ENCODE assay signal across 8 mouse cellular contexts in the genomic region with DNA sequence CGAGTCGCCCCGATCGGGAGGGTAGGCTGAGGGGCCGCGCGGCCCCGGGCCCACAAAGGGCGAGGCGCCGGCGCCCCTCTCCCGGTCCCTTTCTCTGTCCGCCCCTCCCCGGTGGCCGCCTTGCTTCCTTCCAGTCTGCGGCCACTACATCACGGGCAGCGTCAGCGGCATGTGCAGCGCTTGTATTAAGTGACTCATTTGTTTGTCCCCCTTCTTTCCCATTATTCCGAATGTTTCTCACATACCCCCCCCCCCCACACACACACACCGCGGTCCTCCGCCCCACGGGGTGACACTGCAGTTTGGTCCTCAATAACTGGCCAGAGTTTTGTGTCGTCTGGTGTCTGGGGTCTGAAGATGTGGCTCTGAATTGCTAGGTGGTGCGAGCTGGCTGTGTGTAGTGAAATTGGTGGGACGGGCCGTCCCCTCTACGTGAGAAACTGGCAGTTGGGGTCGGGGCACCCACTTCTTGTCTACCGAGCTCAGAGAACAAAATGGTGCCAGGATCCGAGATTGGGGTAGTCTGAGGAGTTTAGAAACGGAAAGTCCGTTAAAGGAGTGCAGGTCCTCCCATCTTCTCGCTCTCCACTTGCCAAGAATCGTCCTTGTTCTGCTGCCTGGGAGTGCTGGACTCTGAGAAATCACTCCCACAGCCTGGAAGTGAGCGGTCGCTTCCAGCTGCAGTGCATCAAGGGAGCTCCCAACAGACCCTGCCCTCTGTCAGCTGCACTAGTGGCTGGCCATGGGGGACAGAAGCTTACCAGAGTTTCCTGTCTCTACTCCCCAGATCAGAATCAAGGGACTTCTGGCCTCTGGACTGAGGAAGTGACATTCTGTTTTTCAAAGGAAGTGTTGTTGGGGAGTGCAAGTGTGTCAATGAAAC. TPM values are rescaled to one million over a fixed set of nuclear protein-coding genes. Genes with fewer than 3 reads are reported as not detected.
DNase-seq lines count a peak whose midpoint lies in the region; ATAC-seq and TF ChIP-seq lines count a peak whose summit lies in the region.

No protein-coding gene starts in this region.

- H3K27ac ChIP-seq in embryonic facial prominence, embryonic 10.5 days (replicated peaks): peak overlapping the region; percentile 94
- H3K27ac ChIP-seq in heart, adult 2 months: peak overlapping the region; percentile 97
- peak overlapping the region; percentile 73 for H3K27ac ChIP-seq in liver, adult 2 months (replicated peaks; ENCODE audit: insufficient read depth, low read depth, low read length)
- peak overlapping the region; percentile 89 for H3K27ac ChIP-seq in midbrain, postnatal 0 days (ENCODE audit: low read depth, low read length)

- no peaks in the 10 kb centered on the region; the same call in 1 of the 2 replicates for H3K27me3 ChIP-seq in embryonic facial prominence, embryonic 10.5 days (replicated peaks; ENCODE audit: low read depth, poor library complexity, severe bottlenecking)
- no peaks in the 10 kb centered on the region for H3K27me3 ChIP-seq in heart, adult 2 months (ENCODE audit: control insufficient read depth, insufficient read depth, low read length)
- no peaks in the 10 kb centered on the region; the same call in 1 of the 2 replicates for H3K27me3 ChIP-seq in liver, adult 2 months (ENCODE audit: control insufficient read depth, insufficient read depth, low read length)
- H3K27me3 ChIP-seq in midbrain, postnatal 0 days (ENCODE audit: insufficient read depth, low read length): no peaks in the 10 kb centered on the region
- H3K27me3 ChIP-seq in splenic B cell, adult 2 months (ENCODE audit: control insufficient read depth, insufficient read depth, low read length, poor library complexity, severe bottlenecking): no peaks in the 10 kb centered on the region; the same call in 1 of the 2 replicates

- no peaks in the 10 kb centered on the region for H3K9me3 ChIP-seq in embryonic facial prominence, embryonic 10.5 days
- no peaks in the 10 kb centered on the region for H3K9me3 ChIP-seq in midbrain, postnatal 0 days (ENCODE audit: low read length)

- WGBS in embryonic facial prominence, embryonic 10.5 days: under 1% methylated on average over 40 of the region's 40 CpGs
- WGBS in heart, adult 2 months: under 1% methylated on average over 40 of the region's 40 CpGs
- 5% methylated on average over 31 of the region's 40 CpGs for WGBS in liver, adult 2 months
- under 1% methylated on average over 38 of the region's 40 CpGs for WGBS in midbrain, postnatal 0 days

- DNase-seq in 3134 (ENCODE audit: extremely low read depth, insufficient read length, low spot score) (peak; percentile 68), R1 (ENCODE audit: low read depth, low spot score) (peak; percentile 22)
- peak; percentile 73 for DNase-seq in embryonic facial prominence, embryonic 10.5 days (ENCODE audit: low spot score)
- peak; percentile 81 to 87 for DNase-seq in heart, adult 2 months
- peak; percentile 74 for DNase-seq in kidney, adult 11 months
- DNase-seq in liver, adult 2 months (ENCODE audit: extremely low read depth, low read depth, low spot score): peak; percentile 48
- DNase-seq in midbrain, postnatal 0 days (ENCODE audit: low spot score): peak; percentile 65
- DNase-seq in splenic B cell, adult 2 months (ENCODE audit: low read depth, low spot score): peak; percentile 26

- peaks cover 30% of the 10 kb centered on the region for H3K4me1 ChIP-seq in embryonic facial prominence, embryonic 10.5 days
- H3K4me1 ChIP-seq in heart, adult 2 months (ENCODE audit: control insufficient read depth, insufficient read depth, low read length): peaks cover 13% of the 10 kb centered on the region
- H3K4me1 ChIP-seq in liver, adult 2 months (ENCODE audit: control insufficient read depth, insufficient read depth, low read length): peaks cover 10% of the 10 kb centered on the region; the same call in 1 of the 2 replicates
- H3K4me1 ChIP-seq in midbrain, postnatal 0 days (ENCODE audit: insufficient read depth, low read length): no peaks in the 10 kb centered on the region; the same call in 1 of the 2 replicates

- peak; percentile 48 for ATAC-seq in midbrain, postnatal 0 days (ENCODE audit: low FRiP score)

- TF ChIP-seq EP300 in heart, adult 2 months (IDR thresholded peaks at IDR 0.05; ENCODE audit: insufficient read depth, low read depth, low read length): peak; percentile 85

- H3K4me3 ChIP-seq in embryonic facial prominence, embryonic 10.5 days: peak overlapping the region; percentile 85
- H3K4me3 ChIP-seq in heart, adult 2 months: peak overlapping the region; percentile 82
- peak overlapping the region; percentile 70 for H3K4me3 ChIP-seq in liver, adult 2 months (ENCODE audit: insufficient read depth, low read depth, low read length)
- peak overlapping the region; percentile 97 for H3K4me3 ChIP-seq in midbrain, postnatal 0 days (ENCODE audit: low read depth, low read length)

- no peak for TF ChIP-seq CTCF in heart, adult 2 months (IDR thresholded peaks at IDR 0.05)
- no peak for TF ChIP-seq CTCF in liver, adult 2 months (IDR thresholded peaks at IDR 0.05; ENCODE audit: low read depth, low read length)
- TF ChIP-seq CTCF in midbrain, postnatal 0 days (IDR thresholded peaks at IDR 0.05): no peak

- peaks cover 2% of the 10 kb centered on the region; the same call in 1 of the 2 replicates for H3K79me2 ChIP-seq in heart, adult 2 months (replicated peaks; ENCODE audit: control insufficient read depth, insufficient read depth, low read length)
- H3K79me2 ChIP-seq in liver, adult 2 months (ENCODE audit: control insufficient read depth, insufficient read depth, low read length): no peaks in the 10 kb centered on the region

- H3K9ac ChIP-seq in heart, adult 2 months (ENCODE audit: low read depth, low read length): peak overlapping the region; percentile 100
- H3K9ac ChIP-seq in liver, adult 2 months (ENCODE audit: low read depth, low read length): peak overlapping the region; percentile 90
- peak overlapping the region; percentile 91 for H3K9ac ChIP-seq in midbrain, postnatal 0 days (replicated peaks; ENCODE audit: low read length, poor library complexity, severe bottlenecking)

- H3K36me3 ChIP-seq in embryonic facial prominence, embryonic 10.5 days (replicated peaks): no peaks in the 10 kb centered on the region
- peaks cover 6% of the 10 kb centered on the region for H3K36me3 ChIP-seq in heart, adult 2 months (ENCODE audit: control insufficient read depth, insufficient read depth, low read length)
- H3K36me3 ChIP-seq in liver, adult 2 months (ENCODE audit: control insufficient read depth, insufficient read depth, low read length): no peaks in the 10 kb centered on the region
- no peaks in the 10 kb centered on the region for H3K36me3 ChIP-seq in midbrain, postnatal 0 days (ENCODE audit: insufficient read depth, low read length)
- no peaks in the 10 kb centered on the region for H3K36me3 ChIP-seq in splenic B cell, adult 2 months (ENCODE audit: control insufficient read depth, insufficient read depth, low read length, poor library complexity, severe bottlenecking)

- H3K4me2 ChIP-seq in midbrain, postnatal 0 days (ENCODE audit: low read depth, low read length, poor library complexity, severe bottlenecking): peak overlapping the region; percentile 76

- intact Hi-C loops in heart, adult 2 months (cut with DNase I): loop anchor here (2.0 to 5.0 kb wide), 3 partner anchors 45 to 166 kb away; no protein-coding TSS in a partner anchor

- peak; percentile 85 for TF ChIP-seq POLR2A in heart, adult 2 months (IDR thresholded peaks at IDR 0.05; ENCODE audit: insufficient read depth, low read depth, low read length)
- no peak for TF ChIP-seq POLR2A in liver, adult 2 months (IDR thresholded peaks at IDR 0.05; ENCODE audit: extremely low read depth, insufficient read depth, low read length)

RNA-seq across cellular contexts. Expression of a gene that starts 1.1 kb away (rescaled TPM):
- polyA plus RNA-seq in embryonic facial prominence, embryonic 10.5 days (2016; fragmentation: Nextera tagmentation; extraction: Ambion mirVana): 6.7 and 7.0 TPM in 2 replicates
- total RNA-seq in heart, adult 2 months (2021): 10 to 100 TPM; 16.4 to 17.6 TPM
- 15.9 and 20.8 TPM in 2 replicates for polyA plus RNA-seq in heart, adult 2 months (2012; rRNA removed)
- 1.0 and 1.4 TPM in 2 replicates for total RNA-seq in liver, adult 2 months (2014; rRNA removed)
- polyA plus RNA-seq in liver, adult 2 months (2012; rRNA removed): 0.97 and 1.0 TPM in 2 replicates
- 36.8 and 39.0 TPM in 2 replicates for total RNA-seq in midbrain, postnatal 0 days (2014; rRNA removed)
- 15.0 and 15.7 TPM in 2 replicates for polyA plus RNA-seq in midbrain, postnatal 0 days (2015; fragmentation: Nextera tagmentation; extraction: Ambion mirVana)

Comparison
In these comparisons a context has a peak if more than half of its experiments do, and no peak if none do; other contexts are left out.
1. Peak in every context shown above with its lines: DNase-seq, ATAC-seq, H3K4me3 ChIP-seq and H3K27ac ChIP-seq.
2. DNase-seq: peak in every context shown above with its lines; median percentile 84 in heart, adult 2 months; 74 in kidney, adult 11 months; 73 in embryonic facial prominence, embryonic 10.5 days; 68 in 3134; 65 in midbrain, postnatal 0 days; 48 in liver, adult 2 months; 26 in splenic B cell, adult 2 months; 22 in R1.